ENCODE assay signal across 12 mouse cellular contexts in the genomic region with DNA sequence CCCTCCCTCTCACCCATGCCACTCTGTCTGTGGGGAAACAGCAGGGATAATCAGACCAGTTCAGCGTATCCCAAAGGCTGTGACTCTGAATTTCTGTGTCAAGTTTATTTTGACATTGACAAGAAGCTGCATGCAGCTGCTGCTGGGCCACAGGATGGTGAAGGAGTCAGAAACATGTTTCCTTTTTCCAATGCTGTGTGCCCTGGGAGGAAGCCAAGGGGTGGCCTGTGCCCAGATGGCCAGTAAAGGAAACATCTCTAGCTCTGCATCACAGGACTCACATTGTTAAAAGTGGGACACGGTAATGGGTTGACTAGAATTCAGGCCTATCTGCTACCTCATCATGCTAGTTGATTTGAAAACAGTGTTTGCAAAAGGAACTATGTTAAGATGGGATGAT.
"Had no signal": no experiment of that assay in that cellular context is flagged by ENCODE, and none has a peak within 500 bp of the region (broad histone marks: within the 10 kb centered on the region; RNA-seq: fewer than 3 reads in every experiment).

No protein-coding gene starts in this region.

- ATAC-seq: lung, postnatal 0 days had no signal

- H3K4me3 ChIP-seq: limb, embryonic 13.5 days; midbrain, embryonic 10.5 days; neural tube, embryonic 12.5 days had no signal

- H3K4me1 ChIP-seq: limb, embryonic 13.5 days; midbrain, embryonic 10.5 days; neural tube, embryonic 12.5 days had no signal

- H3K27me3 ChIP-seq: limb, embryonic 13.5 days; neural tube, embryonic 12.5 days had no signal

- H3K27ac ChIP-seq: kidney, postnatal 0 days; limb, embryonic 13.5 days; liver, embryonic 14.5 days; midbrain, embryonic 10.5 days; neural tube, embryonic 12.5 days had no signal

- DNase-seq: kidney, postnatal 36 days; layer of hippocampus, adult 9-11 months; layer of hippocampus, postnatal 36 days; lung, adult 18-20 months; midbrain, embryonic 14.5 days; thymus, postnatal 36 days had no signal
